Mouse (Mus musculus): ENCODE measurements around the gene Rap1gds1.

Rap1gds1 gene

DNA sequence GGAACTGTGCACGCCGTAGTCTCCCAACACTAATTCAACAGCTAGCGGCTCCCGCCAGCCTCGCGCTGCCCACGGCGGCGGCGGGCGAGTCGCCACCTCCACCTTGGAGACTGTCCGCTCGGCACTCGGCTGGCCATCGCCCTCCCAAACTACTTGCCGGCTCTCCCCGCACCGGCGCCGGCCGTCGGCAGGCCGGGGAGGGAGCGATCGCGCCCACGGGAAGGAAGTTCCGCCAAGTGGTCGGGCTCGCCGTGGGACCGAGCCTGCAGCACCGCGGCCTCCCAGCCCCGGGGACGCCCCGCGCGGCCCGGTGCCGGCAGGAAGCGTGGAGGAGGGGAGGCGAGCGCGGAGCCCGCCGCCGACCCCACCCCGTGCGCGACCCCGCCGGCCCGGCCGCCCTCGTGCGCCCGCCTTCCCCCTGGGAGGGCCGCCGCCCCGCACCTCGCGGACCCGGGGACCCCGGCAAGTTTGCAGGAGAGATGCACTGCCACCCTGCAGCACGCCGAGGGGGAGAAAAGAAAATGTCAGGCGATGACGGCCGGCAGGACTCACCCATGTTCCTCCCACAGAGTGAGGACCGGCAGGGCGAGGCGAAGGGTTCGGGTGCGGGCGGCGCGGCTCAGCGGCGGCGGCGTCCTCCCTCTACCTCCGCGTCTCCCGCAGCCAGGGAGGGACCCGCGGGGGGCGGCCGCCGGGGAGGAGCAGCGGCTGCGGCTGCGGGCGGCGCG is at the start of gene Rap1gds1:
TSS of gene Rap1gds1 (minus strand) at position 718 of the 728 bp plus-strand sequence.
- peak; percentile 55 to 65 for DNase-seq (ENCODE audit: low spot score in 2 of 2)

DNA sequence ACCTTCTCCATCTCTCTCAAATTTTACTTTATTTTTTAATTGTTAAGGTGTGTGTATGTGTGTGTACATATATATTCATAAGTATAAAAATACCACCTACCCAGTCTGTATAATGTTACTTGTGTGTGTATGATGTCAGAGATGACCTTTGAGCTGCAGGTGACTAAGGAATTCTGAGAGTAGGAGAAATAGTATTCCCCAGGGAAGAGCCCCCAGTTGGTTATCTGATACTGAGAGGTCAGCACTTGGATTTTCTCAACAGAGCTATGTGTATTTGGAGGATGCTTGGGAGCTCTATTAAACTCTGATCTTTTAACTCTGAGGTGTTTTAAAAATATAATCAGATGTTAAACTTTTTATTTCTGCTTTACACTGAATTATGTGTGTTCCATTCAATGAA is 43.4 kb upstream of the Rap1gds1 start:
- no peak for DNase-seq (ENCODE audit: low spot score in 2 of 2)

DNA sequence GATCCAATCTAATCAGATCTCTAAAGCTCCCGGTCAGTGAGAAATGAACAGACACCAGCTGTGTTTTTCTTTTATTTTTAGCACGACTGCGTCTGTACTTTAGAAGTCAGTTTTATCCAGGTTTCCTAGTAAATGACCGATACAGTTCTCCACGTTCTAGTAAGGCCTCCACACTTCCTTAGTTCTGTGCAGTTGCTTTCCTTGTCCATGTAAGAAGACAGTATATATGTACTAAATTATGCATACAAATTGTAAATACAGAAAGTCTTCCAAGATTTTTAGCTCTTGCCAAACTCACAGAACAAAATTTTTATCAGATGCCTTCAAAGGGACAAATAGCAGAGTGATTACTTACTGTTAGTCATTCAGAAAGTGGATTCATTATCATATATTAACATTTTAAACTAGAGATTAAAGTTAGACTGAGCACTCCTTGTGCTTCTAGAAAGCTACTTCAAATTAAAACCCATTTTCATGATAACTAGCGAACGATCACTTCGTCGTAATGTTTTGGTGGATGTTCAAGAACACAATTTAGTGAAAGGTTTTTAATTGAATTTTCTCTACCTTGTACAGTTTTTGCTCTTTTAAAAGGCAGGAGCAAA is 41.8 kb upstream of the Rap1gds1 start:
- no peak for DNase-seq (ENCODE audit: low spot score in 2 of 2)

DNA sequence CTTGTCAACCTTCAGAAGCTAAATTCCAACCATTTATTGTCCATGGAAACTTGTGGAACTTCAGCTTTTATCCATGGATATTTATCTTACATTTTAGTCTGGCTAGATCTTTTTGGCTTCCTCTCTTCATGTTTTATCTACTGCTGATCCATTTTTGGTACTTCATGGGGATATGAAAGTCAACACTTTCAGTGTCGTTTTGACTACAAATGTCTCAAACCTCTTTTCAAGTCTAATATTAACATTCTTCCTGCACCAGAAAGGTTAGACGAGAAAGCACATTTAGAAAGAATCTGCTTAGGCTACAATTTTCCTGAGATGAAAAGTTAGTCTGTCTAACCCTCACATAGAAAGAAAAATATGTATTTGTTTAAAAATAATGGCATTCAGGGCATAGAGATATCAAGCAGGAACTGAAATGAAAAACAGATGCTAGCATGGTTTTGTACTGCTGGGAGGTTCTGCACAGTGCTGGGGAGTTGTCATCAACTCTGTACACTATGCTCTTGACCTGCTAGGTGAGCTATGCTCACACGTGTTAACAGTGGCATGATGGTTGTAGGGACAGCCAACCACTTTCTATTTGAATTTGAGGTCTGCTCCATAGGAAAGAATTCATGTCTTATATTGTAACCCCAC is 37.5 kb upstream of the Rap1gds1 start:
- no peak for DNase-seq (ENCODE audit: low spot score in 2 of 2)

DNA sequence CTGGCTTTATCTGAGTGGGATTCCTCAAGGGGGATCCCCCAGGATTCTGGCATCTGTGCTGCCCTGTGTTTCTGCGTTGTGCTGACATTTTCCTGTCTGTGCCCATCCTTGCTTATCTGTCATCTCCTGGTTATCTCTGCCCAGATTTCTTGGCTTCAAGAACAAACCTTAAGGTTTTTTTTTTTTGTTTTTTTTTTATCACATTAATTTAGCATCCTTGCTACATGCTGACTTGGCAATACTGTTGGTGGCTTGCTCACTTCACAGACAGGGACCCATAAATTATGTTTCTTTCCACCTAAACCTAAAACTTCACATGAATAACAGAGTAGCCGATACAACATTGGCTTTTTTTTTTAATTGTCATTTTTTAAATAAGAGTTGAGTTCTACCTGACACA is 36.9 kb upstream of the Rap1gds1 start:
- no peak for DNase-seq (ENCODE audit: low spot score in 2 of 2)

DNA sequence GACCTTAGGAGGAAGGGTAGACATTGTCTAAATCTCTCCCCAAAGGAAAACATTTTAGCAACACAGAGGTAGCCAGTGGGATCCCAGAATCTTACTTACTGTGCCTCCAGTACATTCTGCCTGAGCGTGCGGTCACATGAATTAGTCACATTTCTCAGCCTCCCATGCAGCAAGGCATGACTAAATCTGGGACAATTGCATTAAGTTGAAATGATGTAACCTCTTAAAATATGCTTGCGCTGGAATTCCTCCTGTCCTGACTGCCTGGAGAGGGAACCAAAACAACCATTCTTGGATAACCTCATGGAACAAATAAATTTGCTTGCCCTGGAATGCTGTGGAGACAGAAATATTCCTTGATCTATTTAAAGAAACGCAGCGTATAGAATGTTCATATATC is 33.2 kb upstream of the Rap1gds1 start:
- no peak for DNase-seq (ENCODE audit: low spot score in 2 of 2)

DNA sequence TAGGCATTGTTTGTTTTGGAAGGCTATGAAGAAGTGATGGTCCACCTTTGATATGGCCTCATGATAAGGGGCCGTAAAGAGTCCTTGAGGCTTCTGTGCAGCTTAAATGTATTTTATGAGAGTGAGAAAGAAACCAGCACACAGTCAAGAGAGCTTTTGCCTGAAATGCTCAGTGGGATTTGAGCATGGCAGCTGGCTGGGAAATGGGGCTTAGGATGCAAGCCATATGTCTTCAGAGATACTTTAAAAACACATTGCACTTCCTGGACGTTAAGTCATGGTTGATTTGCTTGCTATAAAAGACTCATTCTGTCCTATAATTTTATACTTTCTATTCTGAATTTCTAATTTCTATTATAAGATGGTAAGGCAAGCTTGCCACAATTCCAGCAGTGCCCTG is 28.9 kb upstream of the Rap1gds1 start:
- no peak for DNase-seq (ENCODE audit: low spot score in 2 of 2)

DNA sequence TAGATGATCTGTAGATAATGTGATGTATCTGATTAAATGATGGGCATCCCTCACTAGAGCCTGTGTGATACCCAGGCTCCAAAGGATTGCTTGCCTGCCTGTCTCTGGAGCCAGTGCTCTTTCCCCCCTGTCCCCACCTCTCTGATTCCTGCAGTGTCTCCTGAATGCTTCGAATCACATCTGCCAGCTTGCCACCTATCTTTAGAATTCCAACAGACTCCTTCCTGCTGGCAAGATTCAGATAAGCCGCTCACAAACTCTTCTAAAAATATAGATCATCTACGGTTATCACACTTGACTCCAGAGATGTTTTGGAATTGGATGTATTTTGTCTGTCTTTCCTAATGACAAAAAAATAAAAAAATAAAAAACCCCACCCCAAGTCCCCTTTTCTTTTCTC is 28.3 kb upstream of the Rap1gds1 start:
- DNase-seq (ENCODE audit: low spot score in 2 of 2) = no peak

DNA sequence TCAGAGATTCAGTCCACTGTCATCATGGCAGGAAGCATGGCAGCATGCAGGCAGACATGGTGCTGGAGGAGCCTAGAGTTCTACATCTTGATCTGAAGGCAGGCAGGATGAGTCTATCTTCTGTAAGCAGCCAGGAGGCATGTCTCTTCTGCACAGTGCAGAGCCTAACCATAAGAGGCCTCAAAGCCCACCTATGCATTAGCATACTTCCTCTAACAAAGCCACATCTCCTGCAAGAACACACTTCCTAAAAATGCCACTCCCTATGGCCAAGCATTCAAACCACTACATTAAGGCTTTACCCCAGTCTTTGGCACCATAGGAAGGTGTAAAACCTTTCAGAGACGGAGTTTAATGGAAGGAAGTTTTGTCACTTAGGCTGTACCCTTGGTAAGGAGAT is 26.9 kb upstream of the Rap1gds1 start:
- DNase-seq (ENCODE audit: low spot score in 2 of 2) = no peak

DNA sequence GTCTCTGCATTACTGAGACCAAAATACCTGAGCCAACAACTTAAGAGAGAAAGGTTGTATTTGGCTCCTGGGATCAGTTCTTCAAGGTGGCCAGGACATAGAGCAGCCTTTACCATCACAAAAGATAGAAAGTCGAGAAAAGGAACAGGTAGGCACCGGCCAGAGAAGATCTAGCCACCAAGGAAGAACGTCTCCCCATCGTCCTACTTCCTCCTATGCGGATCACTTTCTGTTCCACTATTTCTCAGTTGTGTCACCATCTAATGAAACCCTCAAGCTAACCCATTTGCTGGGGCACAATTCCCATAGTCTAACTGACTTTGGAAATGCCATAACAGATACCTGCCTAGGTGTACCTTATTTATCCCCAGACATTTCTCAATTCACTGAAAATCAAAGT is 24.3 kb upstream of the Rap1gds1 start:
- DNase-seq (ENCODE audit: low spot score in 2 of 2) = no peak

DNA sequence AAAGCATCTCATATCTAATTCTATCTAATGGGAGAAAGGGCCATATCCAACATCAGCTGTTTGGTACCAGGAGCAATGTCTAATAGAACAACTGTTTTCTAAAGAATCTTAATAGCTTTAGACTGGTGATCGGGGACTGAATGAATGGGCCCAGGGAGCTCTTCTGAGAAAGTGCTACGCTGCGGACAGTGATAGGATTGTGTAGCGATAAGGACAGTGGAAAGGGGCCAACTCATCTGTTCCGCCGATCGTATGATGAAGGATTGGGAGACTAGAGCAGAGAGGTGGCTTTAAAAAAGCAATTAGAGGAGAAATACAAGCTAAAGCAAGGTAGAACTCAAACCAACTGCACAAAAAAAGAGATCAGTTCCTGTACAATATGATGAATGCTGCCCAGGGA is 20.9 kb upstream of the Rap1gds1 start:
- no peak for DNase-seq (ENCODE audit: low spot score in 2 of 2)

DNA sequence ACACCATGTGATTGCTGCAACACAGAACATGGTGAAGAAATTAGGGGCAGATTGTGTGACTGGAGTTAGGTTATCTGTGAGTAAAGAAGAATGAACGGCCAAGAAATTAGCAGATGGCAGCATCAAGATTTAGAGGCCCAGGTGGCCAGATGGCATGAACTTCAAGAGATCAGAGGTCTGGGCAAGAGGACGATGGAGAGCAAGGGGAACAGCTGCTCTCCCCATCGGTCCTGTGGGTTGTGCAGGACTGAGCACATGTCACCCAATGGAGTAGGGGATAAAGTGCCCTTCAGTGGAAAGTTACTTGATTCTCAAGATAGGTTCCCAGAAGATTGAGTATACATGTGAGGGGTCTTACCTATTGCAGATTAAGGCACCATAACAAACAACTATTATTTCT is 13.5 kb upstream of the Rap1gds1 start:
- no peak for DNase-seq (ENCODE audit: low spot score in 2 of 2)

DNA sequence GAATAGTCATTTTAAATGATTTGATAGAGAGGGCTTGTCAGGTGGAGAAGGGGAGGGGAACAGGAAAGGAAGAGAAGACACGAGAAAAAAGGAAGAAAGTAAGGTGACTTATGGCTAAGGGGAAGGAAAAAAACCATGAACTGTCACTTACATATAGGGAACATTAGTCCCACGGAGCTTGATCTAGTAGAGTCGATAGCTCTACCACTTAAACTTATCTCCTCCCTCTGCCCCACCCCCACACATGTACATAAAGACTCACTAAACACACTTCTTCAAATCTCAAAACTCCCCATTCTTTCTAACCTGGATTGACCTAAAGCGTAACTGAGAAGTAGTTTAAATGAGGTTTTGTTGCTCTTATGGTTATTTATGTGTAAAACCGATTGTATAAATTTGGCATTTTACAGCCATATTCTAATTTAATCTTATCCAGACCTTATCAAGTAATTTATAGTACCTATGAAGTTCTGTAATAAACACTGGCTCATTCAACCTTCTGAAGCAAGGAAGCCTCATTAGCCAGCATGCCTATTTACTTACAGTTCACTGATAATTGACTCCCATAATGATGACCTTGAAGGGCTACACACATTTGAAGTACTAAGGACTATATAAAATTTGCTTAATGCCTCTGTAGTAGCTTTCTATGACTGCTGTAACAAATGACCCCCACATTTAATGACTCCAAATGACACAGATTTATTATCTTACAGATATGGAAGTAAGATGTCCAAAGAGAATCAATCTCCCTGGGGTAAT is 9.0 kb upstream of the Rap1gds1 start:
- DNase-seq (ENCODE audit: low spot score in 2 of 2) = no peak

DNA sequence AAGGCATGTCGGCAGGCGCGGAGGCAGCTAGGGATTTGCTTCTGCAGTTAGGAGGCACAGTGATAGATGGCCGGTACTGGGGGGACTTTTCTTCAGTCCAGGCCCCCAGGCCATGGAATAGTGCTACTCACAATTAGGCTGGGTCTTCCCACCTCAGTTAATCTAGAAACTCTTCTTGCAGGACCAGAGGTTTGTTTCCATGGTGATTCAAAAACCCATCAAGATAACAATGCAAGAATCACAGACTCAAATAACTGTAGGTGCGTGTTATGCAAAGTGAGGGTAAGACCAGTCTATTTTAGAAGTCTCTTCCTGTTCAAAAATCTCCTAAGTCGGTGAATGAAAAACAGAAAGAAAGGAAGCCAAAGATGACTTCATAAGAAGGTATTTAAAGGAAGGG is 4.8 kb upstream of the Rap1gds1 start:
- no peak for DNase-seq (ENCODE audit: low spot score in 2 of 2)

DNA sequence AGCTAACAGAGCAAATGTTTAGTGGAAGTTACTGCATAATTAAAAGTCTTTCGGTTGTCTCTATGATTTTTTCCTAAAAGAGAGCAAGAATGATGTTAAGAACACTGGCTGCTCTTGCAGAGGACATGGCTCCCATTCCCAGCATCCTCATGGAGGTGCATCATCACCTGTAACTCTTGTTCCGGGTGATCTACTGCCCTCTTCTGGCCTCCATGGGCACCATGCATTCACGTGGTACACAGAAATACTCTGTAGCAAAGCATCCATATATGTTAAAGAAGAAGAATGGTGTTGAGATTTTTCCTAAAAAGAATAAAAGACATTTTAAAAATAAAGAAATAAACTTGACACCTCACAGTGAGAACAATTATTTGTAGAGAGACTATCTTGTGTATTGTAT is 3.0 kb upstream of the Rap1gds1 start:
- DNase-seq (ENCODE audit: low spot score in 2 of 2) = no peak

DNA sequence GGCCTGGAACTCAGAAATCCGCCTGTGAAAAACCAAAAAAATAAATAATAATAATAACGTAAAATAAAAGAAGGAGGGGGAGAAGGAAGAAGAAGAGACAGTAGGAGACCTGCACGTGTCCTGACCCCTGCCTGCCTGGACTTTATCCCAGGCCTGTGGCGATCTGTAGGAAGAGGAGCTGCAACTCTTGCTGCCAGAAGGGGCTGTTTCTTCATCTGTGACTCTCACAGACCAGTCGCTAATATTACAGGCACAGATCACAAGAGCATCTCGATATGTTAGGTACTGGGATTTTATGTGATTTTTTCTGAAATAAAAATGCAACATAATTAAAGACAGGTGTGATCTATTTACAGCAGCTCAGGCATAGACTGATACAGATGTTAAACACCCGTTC is 1.1 kb upstream of the Rap1gds1 start:
- no peak for DNase-seq (ENCODE audit: low spot score in 2 of 2)

DNA sequence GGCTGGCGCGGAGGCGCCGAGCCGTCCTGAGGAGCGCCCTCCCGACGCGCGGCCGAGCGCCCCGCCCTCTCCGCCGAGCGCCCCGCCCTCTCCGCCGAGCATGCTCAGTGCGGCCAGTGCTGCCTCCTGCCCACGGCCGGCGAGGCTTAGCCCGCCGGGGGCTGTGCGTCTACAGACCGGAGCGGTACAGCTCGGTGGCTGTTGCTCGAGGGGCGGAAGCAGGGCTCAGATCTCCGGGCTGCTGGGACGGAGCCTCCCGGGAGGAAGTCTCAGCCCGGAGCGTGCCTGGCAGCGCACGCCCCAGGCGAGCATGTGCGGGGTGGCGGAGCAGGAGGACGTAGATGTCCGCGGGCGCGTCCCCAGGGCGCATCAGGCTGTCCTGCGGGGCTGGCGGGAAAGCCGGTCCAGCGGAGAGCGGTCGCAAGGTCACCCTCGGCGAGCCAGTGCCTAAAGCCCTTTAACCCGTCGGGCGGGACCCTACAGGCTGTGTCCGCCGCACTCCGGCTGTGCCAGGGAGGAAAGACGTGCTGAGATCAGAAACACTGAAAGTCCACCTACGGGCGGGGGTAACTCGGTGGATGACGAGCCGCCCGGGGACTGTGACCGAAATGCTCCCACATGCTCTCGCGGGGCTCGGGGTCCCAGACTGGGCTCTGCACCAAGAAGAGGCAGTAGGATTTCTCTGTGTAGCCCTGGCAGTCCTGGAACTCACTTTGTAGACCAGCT is 495 bp upstream of the Rap1gds1 start:
- DNase-seq (ENCODE audit: low spot score in 2 of 2) = peak; percentile 88 to 91

DNA sequence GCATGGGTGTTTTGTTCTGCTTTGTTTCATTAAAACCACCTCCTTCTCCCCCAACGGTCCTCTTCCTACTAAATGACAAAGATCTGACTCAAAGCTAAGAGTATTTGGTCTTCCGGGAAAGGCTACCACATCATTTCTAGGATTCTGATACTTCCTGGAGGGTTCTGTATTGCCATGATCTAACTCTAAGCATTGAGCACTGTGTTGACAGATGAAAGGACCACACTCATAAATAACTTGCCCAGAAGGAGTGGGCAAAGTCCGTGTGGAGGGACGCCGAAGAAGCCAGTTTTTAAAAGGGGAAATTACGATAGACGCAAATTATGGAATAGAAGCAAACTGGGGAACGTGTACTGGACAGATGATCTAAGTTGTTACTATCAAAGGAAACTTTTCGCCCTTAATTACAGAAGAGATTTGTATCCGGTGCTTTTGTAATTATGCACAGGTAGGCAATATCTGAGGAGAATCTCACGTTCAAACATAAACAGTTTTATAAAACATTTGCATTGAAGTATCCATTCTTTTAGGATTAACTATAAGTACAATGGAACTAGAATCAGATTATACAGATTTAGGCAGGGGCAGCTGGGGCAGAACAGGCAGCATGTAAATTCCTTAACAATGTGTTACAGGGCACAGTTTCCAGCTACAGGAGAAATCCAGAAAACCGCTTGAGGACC is 1.1 kb downstream of the Rap1gds1 start:
- no peak for DNase-seq (ENCODE audit: low spot score in 2 of 2)

DNA sequence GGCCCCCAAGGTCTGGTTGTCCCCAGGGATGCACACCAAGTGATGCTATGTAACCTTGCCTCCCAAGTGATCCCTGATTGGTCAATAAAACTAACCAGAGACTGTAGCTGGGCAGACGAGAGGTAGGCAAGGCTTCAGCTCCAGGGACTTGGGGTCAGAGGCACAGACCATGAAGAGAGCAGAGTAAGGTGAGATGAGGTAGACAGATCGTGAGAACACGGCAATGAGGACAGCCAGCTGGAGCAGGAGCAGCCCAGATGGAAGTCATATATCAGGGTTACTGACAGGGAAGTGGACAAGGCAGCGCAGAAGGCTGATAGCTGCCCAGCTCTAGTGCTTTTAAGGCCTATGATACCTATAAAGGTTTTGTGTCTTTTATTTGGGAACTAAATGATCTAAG is 5.5 kb downstream of the Rap1gds1 start:
- no peak for DNase-seq (ENCODE audit: low spot score in 2 of 2)

DNA sequence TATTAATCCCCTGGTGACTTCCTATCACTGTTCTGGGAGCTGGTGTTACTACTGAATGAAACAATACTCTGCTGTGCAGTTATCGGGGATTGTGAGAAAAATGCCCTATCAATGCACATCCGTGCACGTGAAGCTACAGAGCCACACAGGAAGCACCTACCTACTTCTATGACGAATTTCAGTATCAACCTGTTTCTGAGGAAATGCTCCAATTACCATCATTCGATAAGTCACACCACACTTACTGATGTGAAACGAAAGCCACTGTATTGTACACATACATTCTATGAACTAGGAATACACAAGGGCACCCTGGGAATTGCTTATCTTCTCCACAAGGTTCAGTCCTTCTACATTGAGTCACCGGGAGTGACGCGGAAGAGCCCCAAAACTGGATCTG is 10.9 kb downstream of the Rap1gds1 start:
- DNase-seq (ENCODE audit: low spot score in 2 of 2) = no peak

DNA sequence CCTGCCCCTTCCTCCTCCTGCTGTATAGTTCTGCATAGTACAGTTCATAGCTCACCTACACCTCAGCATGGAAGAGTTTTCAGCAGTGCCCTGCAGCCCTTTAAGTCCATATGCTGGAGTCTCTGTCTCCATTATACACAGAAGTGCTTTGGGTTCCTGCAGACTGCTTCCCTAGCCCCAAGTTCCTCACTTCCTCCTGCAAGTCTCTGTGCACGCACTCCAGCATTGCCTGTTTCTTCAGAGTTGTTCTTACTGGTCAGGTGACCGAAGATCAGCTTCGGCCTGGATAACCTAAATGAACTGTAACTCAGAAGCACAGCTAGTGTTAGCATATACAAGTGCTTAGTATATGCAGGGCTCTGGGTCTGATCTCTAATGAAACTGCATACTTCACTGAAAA is 12.9 kb downstream of the Rap1gds1 start:
- DNase-seq (ENCODE audit: low spot score in 2 of 2) = no peak

All from urinary bladder, postnatal 4 days (tissue).